Mouse (Mus musculus) inflammation-experienced regulatory T-cells, adult 6 months (primary cell): ENCODE measurements around the gene Gcfc2. TPM values are rescaled to one million over a fixed set of nuclear protein-coding genes. Genes with fewer than 3 reads are reported as not detected.
A peak's percentile ranks its signal among the peaks of the same experiment; 100 is the strongest.

ENCODE experiments used
- ATAC-seq: one replicate; pipeline ENCODE4 v1.8.0; 2017
- polyA plus RNA-seq, 3 experiments: library from polyadenylated mRNA; unstranded; fragments of 100-300 nt; shearing (Covaris generic); gene quantifications; one replicate each; pipeline ENCODE4 v1.2.1; 2017

Gcfc2 gene
- polyA plus RNA-seq, result 1 to 10 TPM; 3.7 to 6.5 (median 5.0) TPM

GRCm38 (mm10) chr6:81923523-81924142 lies at the start of gene Gcfc2:
Gcfc2 (plus strand) TSS chr6:81923669.
- ATAC-seq, result peak; percentile 90

- no peak for ATAC-seq
Observed at GRCm38 (mm10) chr6:81895678-81896230, 27.7 kb upstream of the Gcfc2 start.

- no peak for ATAC-seq
Observed at GRCm38 (mm10) chr6:81910302-81910855, 13.1 kb upstream of the Gcfc2 start.

GRCm38 (mm10) chr6:81911244-81911643 lies 12.2 kb upstream of the Gcfc2 start:
- no peak for ATAC-seq

- no peak for ATAC-seq
Observed at GRCm38 (mm10) chr6:81911713-81912112, 11.8 kb upstream of the Gcfc2 start.

GRCm38 (mm10) chr6:81912177-81912576 lies 11.3 kb upstream of the Gcfc2 start:
- no peak for ATAC-seq

- ATAC-seq, result no peak
Observed at GRCm38 (mm10) chr6:81924304-81924703, 835 bp downstream of the Gcfc2 start.

GRCm38 (mm10) chr6:81929402-81929801 lies 5.9 kb downstream of the Gcfc2 start:
- no peak for ATAC-seq

- ATAC-seq, result no peak
Observed at GRCm38 (mm10) chr6:81933281-81933680, 9.8 kb downstream of the Gcfc2 start.

GRCm38 (mm10) chr6:81941718-81942117 lies 18.2 kb downstream of the Gcfc2 start:
- ATAC-seq, result no peak

GRCm38 (mm10) chr6:81943281-81943680 lies 19.8 kb downstream of the Gcfc2 start:
- no peak for ATAC-seq

GRCm38 (mm10) chr6:81944432-81944831 lies 21.0 kb downstream of the Gcfc2 start:
- ATAC-seq, result no peak

- no peak for ATAC-seq
Observed at GRCm38 (mm10) chr6:81946906-81947305, 23.4 kb downstream of the Gcfc2 start.

GRCm38 (mm10) chr6:81955133-81955532 lies 31.7 kb downstream of the Gcfc2 start:
- ATAC-seq, result no peak

- no peak for ATAC-seq
Observed at GRCm38 (mm10) chr6:81956399-81956798, 32.9 kb downstream of the Gcfc2 start.

GRCm38 (mm10) chr6:81957992-81958391 lies 34.5 kb downstream of the Gcfc2 start:
- no peak for ATAC-seq

GRCm38 (mm10) chr6:81959866-81960265 lies 36.4 kb downstream of the Gcfc2 start:
- no peak for ATAC-seq

- ATAC-seq, result no peak
Observed at GRCm38 (mm10) chr6:81960284-81960683, 36.8 kb downstream of the Gcfc2 start.

- ATAC-seq, result peak; percentile 96
Observed at GRCm38 (mm10) chr6:81965296-81966067, 42.0 kb downstream of the Gcfc2 start, which contains the start of gene Mrpl19. Mrpl19 (minus strand) TSS chr6:81965958.

- no peak for ATAC-seq
Observed at GRCm38 (mm10) chr6:81966068-81966544, 42.6 kb downstream of the Gcfc2 start.

- no peak for ATAC-seq
Observed at GRCm38 (mm10) chr6:81971196-81971595, 47.7 kb downstream of the Gcfc2 start.

- ATAC-seq, result no peak
Observed at GRCm38 (mm10) chr6:81972595-81972994, 49.1 kb downstream of the Gcfc2 start.

- ATAC-seq, result peak; percentile 77
Observed at GRCm38 (mm10) chr6:81975971-81976621, 52.6 kb downstream of the Gcfc2 start.
